Mouse (Mus musculus) heart, embryonic 10.5 days (tissue): ENCODE results near the gene Card14. TPM values are rescaled to one million over a fixed set of nuclear protein-coding genes. Genes with fewer than 3 reads are reported as not detected.

ENCODE experiments used
- DNase-seq: peaks from one replicate; pipeline ENCODE4 v3.0.0-alpha.2; 2017; ENCODE audit warnings: low spot score
- H3K27ac ChIP-seq: fragments of 300-500 bp; sonication (generic); 2 replicates; pipeline ENCODE4 v1.5.1; 2016; ENCODE audit warnings: mild to moderate bottlenecking
- H3K27me3 ChIP-seq: fragments of 300-500 bp; sonication (generic); 2 replicates; pipeline ENCODE4 v1.6.1; 2016; ENCODE audit warnings: mild to moderate bottlenecking; ENCODE audit not compliant: poor library complexity, insufficient read depth, severe bottlenecking
- H3K36me3 ChIP-seq: fragments of 300-500 bp; sonication (generic); 2 replicates; pipeline ENCODE4 v1.6.1; 2016; ENCODE audit warnings: mild to moderate bottlenecking, moderate library complexity
- H3K4me1 ChIP-seq: fragments of 300-500 bp; sonication (generic); 2 replicates; pipeline ENCODE4 v1.6.1; 2016; ENCODE audit warnings: mild to moderate bottlenecking
- H3K4me3 ChIP-seq: fragments of 300-500 bp; sonication (generic); 2 replicates; pipeline ENCODE4 v1.5.1; 2016; ENCODE audit warnings: mild to moderate bottlenecking, moderate library complexity
- H3K9me3 ChIP-seq: fragments of 300-500 bp; sonication (generic); 2 replicates; pipeline ENCODE4 v1.6.1; 2016; ENCODE audit warnings: mild to moderate bottlenecking, moderate library complexity
- WGBS: fragments of 180-500 bp; shearing (Covaris S2); methylation state at CpG from one replicate; pipeline ENCODE4 v1.1.7; 2016; 5-methylcytosine and 5-hydroxymethylcytosine counted together
- polyA plus RNA-seq: library from polyadenylated mRNA; unstranded; fragments of >200 nt; fragmentation: Nextera tagmentation; extraction: Ambion mirVana; gene quantifications from 2 replicates; pipeline ENCODE4 v1.2.1, GENCODE M21; 2016

Card14 gene
- polyA plus RNA-seq, 1 experiment from 2014 or later = 0.24 TPM

DNA sequence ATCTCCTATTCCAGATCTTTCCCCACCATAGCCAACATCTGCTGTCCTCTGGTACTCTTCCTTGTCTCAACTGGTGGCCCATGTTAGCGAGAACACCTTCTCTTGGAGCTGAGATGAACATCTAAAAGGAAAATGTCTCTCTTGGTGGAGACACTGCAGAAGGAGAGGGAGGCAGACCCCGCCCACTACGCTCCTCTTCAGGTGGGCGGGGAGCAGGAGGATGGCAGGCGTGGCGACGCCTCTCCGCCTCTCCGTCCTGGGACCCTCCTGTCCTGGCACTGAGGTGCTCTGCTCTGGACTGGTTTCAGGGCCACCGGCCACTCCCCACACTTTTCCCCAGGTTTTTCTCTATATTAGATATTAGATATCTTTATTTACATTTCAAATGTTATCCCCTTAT lies 3.1 kb downstream of the Card14 start:
- WGBS = 15% methylated on average over 10 of the region's 10 CpGs
- Histone ChIP-seq H3K4me1 (peaks cover 44% of the 10 kb centered on the region), H3K27me3 (peaks cover 18% of the 10 kb centered on the region; the same call in 1 of the 2 replicates), H3K4me3 (no peak overlapping the region), H3K36me3 (no peaks in the 10 kb centered on the region), H3K27ac (no peak overlapping the region), H3K9me3 (no peaks in the 10 kb centered on the region)
- no peak for DNase-seq

DNA sequence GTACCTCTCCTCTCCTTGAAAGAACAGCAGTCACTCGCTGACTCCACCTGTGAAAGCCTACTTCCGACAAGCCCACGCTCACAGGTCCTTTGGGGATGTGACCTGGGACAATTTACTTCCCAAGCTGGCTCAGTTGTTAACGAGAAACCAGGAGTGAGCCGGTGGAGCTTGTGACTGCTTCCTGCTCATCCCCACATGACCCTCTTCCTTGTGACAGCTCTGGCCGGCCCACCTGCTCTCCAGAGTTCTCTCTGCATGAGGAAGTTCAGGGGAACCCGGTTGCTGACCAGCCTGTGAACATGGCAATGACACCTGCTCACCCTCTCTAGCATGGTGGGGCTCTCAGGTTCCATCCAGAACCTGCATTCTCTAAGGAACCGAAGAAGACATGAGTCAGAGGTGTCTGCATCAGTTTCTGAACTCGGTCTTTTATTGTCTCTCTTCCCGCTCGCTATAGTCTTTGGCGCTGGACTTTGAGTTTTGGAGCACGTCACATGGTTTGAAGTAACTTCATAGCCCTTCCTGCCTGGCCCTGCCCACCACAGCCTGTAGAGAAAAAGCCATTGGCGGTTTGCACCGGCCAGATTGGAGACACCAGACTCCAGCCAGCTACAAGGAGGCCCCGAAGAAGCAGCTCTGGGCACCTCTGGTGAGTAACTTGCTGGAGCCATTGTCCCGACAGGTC lies 6.8 kb downstream of the Card14 start:
- H3K27me3 ChIP-seq = peaks cover 18% of the 10 kb centered on the region; the same call in 1 of the 2 replicates
- no peak overlapping the region for H3K4me3 ChIP-seq
- WGBS = 75% methylated on average over 17 of the region's 17 CpGs
- no peaks in the 10 kb centered on the region for H3K9me3 ChIP-seq
- no peaks in the 10 kb centered on the region for H3K36me3 ChIP-seq
- H3K27ac ChIP-seq = no peak overlapping the region
- H3K4me1 ChIP-seq = peaks cover 20% of the 10 kb centered on the region; the same call in 1 of the 2 replicates
- no peak for DNase-seq

DNA sequence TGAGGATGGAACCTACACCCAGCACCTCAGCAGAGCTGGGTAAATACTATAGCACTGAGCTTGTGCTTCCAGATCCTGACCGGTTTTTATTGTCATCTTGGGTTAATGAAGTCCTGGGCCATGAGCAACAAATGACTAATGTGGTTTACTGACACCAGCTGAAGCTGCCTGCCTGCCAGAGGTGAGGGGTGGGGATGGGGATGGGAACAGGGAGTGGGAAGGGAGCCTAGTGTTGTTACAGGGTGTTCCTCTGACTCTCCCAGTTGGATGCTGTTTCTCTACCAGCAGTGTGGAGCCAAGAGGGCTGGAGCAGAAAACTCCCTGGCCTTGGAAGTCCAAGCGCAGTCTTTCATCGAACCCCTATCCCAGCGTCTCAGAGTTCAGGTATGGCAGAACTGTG lies 9.2 kb downstream of the Card14 start:
- WGBS = 70% methylated on average over 4 of the region's 4 CpGs
- Histone ChIP-seq H3K9me3 (no peaks in the 10 kb centered on the region), H3K4me1 (peaks cover 12% of the 10 kb centered on the region; the same call in 1 of the 2 replicates), H3K4me3 (no peak overlapping the region), H3K27ac (no peak overlapping the region), H3K27me3 (peaks cover 15% of the 10 kb centered on the region; the same call in 1 of the 2 replicates), H3K36me3 (no peaks in the 10 kb centered on the region)
- no peak for DNase-seq

DNA sequence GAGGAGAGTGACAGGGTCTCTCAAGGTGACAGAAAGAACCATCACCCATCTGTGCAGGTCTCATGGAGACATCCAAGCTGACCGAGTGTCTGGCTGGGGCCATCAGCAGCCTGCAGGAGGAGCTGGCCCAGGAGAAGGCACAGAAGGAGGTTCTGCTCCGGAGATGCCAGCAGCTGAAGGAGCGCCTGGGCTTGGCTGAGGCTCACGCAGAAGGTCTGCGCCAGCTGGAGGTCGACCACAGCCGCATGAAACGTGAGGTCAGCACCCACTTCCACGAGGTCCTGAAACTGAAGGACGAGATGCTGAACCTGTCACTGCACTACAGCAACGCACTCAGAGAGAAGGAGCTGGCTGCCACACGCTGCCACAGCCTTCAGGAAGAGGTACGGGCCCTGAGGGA lies 15.0 kb downstream of the Card14 start:
- Histone ChIP-seq H3K4me1 (no peaks in the 10 kb centered on the region), H3K27me3 (peaks cover 21% of the 10 kb centered on the region), H3K36me3 (no peaks in the 10 kb centered on the region), H3K27ac (no peak overlapping the region), H3K4me3 (no peak overlapping the region), H3K9me3 (0 out of 2 replicates have a peak, but pooled peaks cover 2% of the 10 kb centered on the region)
- 71% methylated on average over 13 of the region's 13 CpGs for WGBS
- DNase-seq = no peak

DNA sequence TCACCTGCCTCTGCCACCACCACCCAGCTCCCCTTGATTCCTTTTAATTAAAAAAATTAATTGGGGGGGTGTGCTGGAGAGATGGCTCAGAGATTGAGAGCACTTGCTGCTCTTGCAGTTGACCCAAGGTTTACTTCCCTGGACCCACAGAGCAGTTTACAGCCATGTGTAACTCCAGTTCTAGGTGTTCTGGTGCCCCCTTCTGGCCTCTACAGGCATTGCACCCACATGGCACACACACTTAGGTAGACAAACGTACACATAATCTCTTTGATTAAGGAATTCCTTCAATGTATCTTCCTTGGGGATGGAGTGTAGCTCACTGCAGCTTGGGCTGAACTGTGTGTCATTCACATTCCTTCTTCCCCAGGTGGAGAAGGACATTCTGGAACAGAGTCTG lies 17.5 kb downstream of the Card14 start:
- no peak overlapping the region for H3K4me3 ChIP-seq
- H3K27ac ChIP-seq = no peak overlapping the region
- DNase-seq = no peak
- H3K27me3 ChIP-seq = peaks cover 38% of the 10 kb centered on the region
- H3K36me3 ChIP-seq = no peaks in the 10 kb centered on the region
- no peaks in the 10 kb centered on the region for H3K4me1 ChIP-seq
- WGBS = 72% methylated on average over 1 of the region's 1 CpGs
- 0 out of 2 replicates have a peak, but pooled peaks cover 2% of the 10 kb centered on the region for H3K9me3 ChIP-seq

DNA sequence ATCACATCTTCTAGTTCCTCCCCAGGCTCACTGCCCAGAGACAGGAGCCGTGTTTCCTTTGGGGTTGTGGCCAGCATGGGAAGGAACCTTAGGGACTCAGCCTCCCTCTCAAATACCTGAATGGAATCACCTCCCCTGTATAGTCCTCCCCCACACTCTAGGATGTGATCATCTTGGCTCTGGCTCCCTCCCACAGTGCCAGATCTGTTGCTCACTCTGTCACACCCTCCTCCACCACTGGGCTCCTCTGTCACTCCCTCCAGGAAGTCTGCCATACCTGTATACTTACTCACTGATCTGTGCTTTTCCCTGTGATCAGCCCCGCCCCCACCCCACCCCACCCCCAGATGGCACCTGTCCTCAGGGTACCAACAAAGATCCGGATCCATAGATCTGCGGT lies 23.0 kb downstream of the Card14 start:
- no peak overlapping the region for H3K27ac ChIP-seq
- no peak for DNase-seq

DNA sequence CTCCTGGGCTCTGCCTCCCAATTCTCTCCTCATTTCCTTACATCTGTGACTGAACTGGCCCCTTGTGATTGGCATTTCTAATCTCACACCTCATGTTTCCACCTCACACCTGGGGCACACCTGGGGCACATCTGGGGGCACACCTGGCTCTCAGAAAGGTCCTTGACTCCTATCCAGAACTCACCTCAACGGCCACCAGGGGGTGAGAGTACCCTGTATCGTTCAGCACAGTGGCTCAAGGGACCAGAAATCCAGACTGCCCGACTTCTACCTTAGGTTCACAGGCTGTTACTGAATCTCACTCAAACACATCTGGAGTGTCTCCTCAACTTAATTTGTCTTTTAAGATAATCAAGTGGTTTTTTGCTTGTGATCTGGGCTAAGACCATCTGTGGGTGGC lies 24.4 kb downstream of the Card14 start:
- Histone ChIP-seq H3K4me1 (no peaks in the 10 kb centered on the region), H3K27ac (no peak overlapping the region), H3K9me3 (no peaks in the 10 kb centered on the region), H3K36me3 (no peaks in the 10 kb centered on the region), H3K4me3 (no peak overlapping the region), H3K27me3 (peaks cover 49% of the 10 kb centered on the region)
- no peak for DNase-seq
- WGBS = 38% methylated on average over 3 of the region's 3 CpGs

More for the DNA sequence above, 23.0 kb downstream of the Card14 start:
- no peaks in the 10 kb centered on the region for H3K4me1 ChIP-seq
- peaks cover 55% of the 10 kb centered on the region for H3K27me3 ChIP-seq
- no peaks in the 10 kb centered on the region for H3K36me3 ChIP-seq
- no peaks in the 10 kb centered on the region for H3K9me3 ChIP-seq
- 66% methylated on average over 4 of the region's 4 CpGs for WGBS
- H3K4me3 ChIP-seq = no peak overlapping the region

DNA sequence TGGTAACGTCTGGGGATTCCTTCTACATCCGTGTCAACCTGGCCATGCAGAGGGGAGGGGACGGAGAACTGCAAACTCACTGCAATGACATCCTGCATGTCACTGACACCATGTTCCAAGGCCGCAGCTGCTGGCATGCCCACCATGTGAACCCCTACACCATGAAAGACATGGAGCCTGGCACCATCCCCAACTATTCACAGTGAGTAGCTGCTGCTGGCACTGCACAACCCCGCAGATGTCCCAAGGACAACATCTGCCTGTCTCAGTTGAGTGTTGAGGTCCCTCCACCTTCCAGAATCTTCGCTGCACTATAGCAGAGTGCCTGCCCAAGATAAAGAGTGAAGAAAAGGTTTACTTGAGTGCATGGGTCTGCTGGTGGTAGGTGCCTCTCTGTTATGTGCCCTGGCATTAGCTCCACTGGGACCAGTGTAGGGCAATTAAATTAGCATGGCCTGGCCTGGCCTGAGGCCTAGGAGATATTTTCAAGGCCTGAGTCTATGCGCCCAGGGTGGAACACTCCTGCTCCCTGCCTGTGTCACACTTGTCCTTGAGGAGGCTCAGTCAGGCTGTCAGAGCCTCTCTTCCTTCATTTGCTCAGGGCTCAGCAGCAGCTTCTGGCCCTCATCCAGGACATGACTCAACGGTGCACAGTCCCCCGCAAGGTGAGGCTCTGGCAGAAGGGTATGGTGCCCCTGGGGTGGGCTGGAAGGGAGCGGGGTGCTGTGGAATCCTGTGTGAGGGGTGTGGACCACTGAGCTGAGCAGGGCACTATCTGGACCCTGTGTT lies 30.9 kb downstream of the Card14 start:
- Histone ChIP-seq H3K27me3 (peaks cover 5% of the 10 kb centered on the region; the same call in 1 of the 2 replicates), H3K36me3 (no peaks in the 10 kb centered on the region), H3K27ac (peak overlapping the region; percentile 4; the same call in 1 of the 2 replicates), H3K4me1 (peaks cover 13% of the 10 kb centered on the region), H3K4me3 (no peak overlapping the region), H3K9me3 (no peaks in the 10 kb centered on the region)
- DNase-seq = no peak
- WGBS = 78% methylated on average over 10 of the region's 10 CpGs

DNA sequence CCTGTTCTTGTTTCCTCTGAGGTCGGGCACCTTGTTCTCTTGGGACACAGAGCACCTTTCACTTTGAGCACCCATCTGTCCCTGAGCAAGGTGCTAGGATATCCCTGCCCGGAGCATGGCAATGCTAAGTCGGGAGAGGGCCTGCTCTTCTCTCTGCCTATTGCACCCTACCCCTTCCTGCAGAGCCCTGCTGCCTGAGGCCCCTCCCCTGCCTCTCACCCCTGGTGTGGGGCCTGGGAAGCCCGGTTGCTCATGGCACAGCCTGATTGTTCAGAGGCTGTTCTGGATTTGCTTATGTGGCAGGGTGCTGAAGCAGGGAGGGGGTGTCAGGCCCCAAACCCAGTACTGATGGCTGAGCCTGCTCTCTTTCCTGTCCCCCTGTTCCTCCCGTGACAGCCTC lies 31.6 kb downstream of the Card14 start:
- no peaks in the 10 kb centered on the region for H3K9me3 ChIP-seq
- 0 out of 2 replicates have a peak overlapping the region, but pooled peaks have one; percentile 4 for H3K27ac ChIP-seq
- no peaks in the 10 kb centered on the region for H3K36me3 ChIP-seq

DNA sequence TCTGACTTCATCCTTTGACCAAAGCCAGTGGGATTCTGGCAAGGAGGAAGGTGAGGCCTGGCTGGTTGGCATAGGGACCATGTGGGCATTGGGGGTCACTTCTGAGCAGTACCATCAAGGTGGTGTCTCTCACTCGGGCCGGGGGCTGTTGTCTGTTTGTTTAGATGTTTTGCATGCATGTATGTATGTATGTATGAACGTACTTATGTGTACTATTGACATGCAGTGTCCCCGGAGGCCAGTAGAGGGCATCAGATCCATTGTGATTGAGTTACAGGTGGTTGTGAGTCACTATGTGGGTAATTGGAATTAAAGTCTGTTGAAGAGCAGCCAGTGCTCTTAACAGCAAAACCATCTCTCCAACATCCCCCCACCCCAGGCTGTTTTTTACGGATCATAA lies 32.1 kb downstream of the Card14 start:
- Histone ChIP-seq H3K27me3 (no peaks in the 10 kb centered on the region), H3K4me1 (peaks cover 13% of the 10 kb centered on the region), H3K27ac (no peak overlapping the region), H3K36me3 (no peaks in the 10 kb centered on the region), H3K9me3 (no peaks in the 10 kb centered on the region), H3K4me3 (no peak overlapping the region)
- DNase-seq = peak; percentile 86
- 11% methylated on average over 5 of the region's 5 CpGs for WGBS

More for the DNA sequence above, 31.6 kb downstream of the Card14 start:
- Histone ChIP-seq H3K4me1 (peaks cover 13% of the 10 kb centered on the region), H3K4me3 (no peak overlapping the region), H3K27me3 (no peaks in the 10 kb centered on the region)
- DNase-seq = no peak
- 46% methylated on average over 5 of the region's 5 CpGs for WGBS

DNA sequence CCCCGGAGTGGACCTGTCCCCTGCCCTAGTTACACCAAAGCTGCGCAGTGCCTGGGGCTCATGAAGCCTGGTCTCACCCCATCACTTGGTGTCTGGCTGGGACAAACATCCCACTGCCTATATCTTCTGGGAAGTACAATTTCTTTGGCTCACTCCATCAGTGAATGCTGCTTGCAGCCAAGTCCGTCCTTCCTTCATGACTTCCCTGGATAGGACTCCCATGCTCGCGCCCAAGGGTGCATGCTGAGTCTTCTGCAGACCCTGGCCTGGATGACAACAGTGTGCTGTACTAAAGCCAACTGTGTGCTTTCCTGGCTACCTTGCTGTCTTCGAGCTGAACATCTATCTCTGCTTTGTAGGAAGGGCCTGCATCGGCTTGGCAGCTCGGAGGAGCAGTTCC lies 36.6 kb downstream of the Card14 start:
- no peak for DNase-seq
- H3K27ac ChIP-seq = no peak overlapping the region
- H3K4me3 ChIP-seq = no peak overlapping the region
- peaks cover 22% of the 10 kb centered on the region; the same call in 1 of the 2 replicates for H3K36me3 ChIP-seq
- no peaks in the 10 kb centered on the region for H3K9me3 ChIP-seq
- WGBS = 85% methylated on average over 8 of the region's 8 CpGs
- peaks cover 13% of the 10 kb centered on the region for H3K4me1 ChIP-seq
- H3K27me3 ChIP-seq = peaks cover 6% of the 10 kb centered on the region; the same call in 1 of the 2 replicates

DNA sequence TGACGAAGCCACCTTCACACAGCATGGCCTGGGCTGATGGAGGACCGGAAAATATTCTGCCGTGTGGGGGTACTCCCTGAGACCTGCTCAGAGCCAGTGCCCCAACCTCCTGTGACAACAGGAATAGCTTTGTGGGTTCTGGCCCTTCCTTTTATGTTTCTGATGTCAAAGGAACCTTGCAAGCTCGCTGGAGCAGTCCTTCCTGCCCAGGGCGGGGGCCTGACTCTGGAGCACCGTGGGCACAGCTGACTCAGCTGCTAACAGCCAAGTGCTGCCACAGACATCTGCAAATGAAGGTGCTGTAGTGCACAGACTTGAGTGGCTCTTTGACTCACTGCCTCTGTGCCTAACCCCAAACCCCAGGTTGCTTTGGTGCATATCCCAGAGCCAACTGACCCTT lies 37.3 kb downstream of the Card14 start:
- Histone ChIP-seq H3K27me3 (peaks cover 6% of the 10 kb centered on the region; the same call in 1 of the 2 replicates), H3K4me1 (peaks cover 13% of the 10 kb centered on the region), H3K4me3 (no peak overlapping the region), H3K27ac (no peak overlapping the region), H3K36me3 (peaks cover 25% of the 10 kb centered on the region), H3K9me3 (no peaks in the 10 kb centered on the region)
- no peak for DNase-seq
- WGBS = 67% methylated on average over 6 of the region's 6 CpGs

DNA sequence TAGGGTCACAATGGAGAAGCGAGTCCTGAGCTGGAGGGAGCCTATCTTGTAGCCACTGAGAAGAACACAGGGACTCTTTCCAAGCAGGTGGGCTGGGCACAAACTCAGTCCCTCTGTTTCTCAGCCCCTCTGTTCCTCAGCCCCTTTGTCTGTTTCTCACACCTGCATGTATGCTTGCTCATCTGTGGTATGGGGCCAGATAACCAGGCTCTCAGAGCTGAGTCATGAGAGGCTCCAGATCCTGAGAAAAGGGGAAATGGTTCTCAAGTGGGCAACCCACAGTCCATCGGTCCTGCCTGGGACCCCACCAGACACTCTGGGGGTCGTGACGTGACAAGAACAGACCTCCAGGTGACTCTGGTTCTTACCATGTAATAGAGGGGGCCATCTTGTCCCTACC lies 39.6 kb downstream of the Card14 start:
- no peaks in the 10 kb centered on the region for H3K9me3 ChIP-seq
- 87% methylated on average over 4 of the region's 4 CpGs for WGBS
- peaks cover 30% of the 10 kb centered on the region for H3K36me3 ChIP-seq
- H3K27ac ChIP-seq = no peak overlapping the region
- peaks cover 14% of the 10 kb centered on the region; the same call in 1 of the 2 replicates for H3K27me3 ChIP-seq
- no peak for DNase-seq
- peaks cover 10% of the 10 kb centered on the region for H3K4me1 ChIP-seq
- no peak overlapping the region for H3K4me3 ChIP-seq
